Mouse (Mus musculus) bone marrow macrophage, adult 2 months (primary cell): ENCODE measurements around the gene 9530068E07Rik.

Experiments
- CTCF ChIP-seq: IDR thresholded peaks from 2 replicates; pipeline ENCODE4 v1.5.1; 2012; ENCODE audit warnings: low read depth, mild to moderate bottlenecking, low read length, moderate library complexity
- POLR2A ChIP-seq: IDR thresholded peaks from 2 replicates; pipeline ENCODE4 v1.6.1; 2012; ENCODE audit warnings: mild to moderate bottlenecking, low read depth, low read length, borderline replicate concordance

GRCm38 (mm10) chr11:52386892-52387291 is 9.3 kb upstream of the 9530068E07Rik start:
- TF ChIP-seq POLR2A (no peak), CTCF (no peak)
